In the genomic region with DNA sequence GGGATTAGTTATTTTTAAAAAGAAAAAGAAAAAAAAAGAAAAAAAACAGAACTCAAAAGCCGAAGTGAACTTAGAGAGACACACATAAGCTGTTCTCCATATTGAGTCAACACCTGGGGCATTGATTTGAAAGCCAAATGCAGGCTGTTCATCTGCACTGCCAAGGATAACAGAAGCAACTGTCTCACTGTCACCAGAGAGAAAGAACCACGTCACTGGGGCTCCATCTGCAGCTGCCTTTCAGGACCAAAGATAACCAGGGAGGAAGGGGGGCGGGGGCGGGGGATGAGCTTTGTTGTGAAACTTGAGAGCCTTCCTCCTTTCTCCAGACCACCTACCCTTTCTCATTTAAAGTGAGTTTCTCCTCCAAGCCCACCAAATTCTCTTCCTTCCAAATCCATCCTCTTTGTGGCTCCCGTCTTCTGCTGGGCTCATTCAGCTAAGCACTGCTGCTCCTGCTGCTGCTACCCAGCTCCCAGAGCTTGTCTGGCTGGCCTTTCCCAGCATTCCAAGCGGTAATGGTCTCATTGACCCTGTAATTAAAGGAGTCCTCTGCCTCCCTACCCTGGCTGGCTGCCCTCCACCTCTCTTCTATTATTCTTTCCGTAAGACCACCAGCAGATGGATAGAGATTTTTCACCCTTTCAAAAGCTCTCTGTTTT, we compare ENCODE assay signal across 8 mouse cellular contexts.
DNase-seq lines count a peak whose midpoint lies in the region; ATAC-seq and TF ChIP-seq lines count a peak whose summit lies in the region.
"Had no signal": no experiment of that assay in that cellular context is flagged by ENCODE, and none has a peak within 500 bp of the region (broad histone marks: within the 10 kb centered on the region; RNA-seq: fewer than 3 reads in every experiment).

No protein-coding gene starts in this region.

- H3K9ac ChIP-seq in hindbrain, embryonic 12.5 days, result no peak overlapping the region
- 0 out of 2 replicates have a peak overlapping the region, but pooled peaks have one; percentile 12 for H3K9ac ChIP-seq in midbrain, embryonic 11.5 days (ENCODE audit: low read length)
- H3K9ac ChIP-seq: liver, embryonic 14.5 days had no signal

- peak overlapping the region; percentile 78 for H3K27ac ChIP-seq in hindbrain, embryonic 12.5 days
- peak overlapping the region; percentile 83 for H3K27ac ChIP-seq in midbrain, embryonic 11.5 days (ENCODE audit: low read depth, low read length)
- H3K27ac ChIP-seq: liver, embryonic 14.5 days had no signal

- peak; percentile 93 for ATAC-seq in hindbrain, embryonic 12.5 days (ENCODE audit: low FRiP score)
- peak; percentile 93 for ATAC-seq in midbrain, embryonic 11.5 days (ENCODE audit: low FRiP score)

- 5% methylated on average over 7 of the region's 7 CpGs for WGBS in hindbrain, embryonic 12.5 days
- WGBS in midbrain, embryonic 11.5 days, result 1% methylated on average over 7 of the region's 7 CpGs

- peak; percentile 45 for DNase-seq in Muller cell, postnatal 12 days (ENCODE audit: inconsistent ontology term)
- peak; percentile 97 for DNase-seq in brain, embryonic 14.5 days (ENCODE audit: low read depth)
- DNase-seq in midbrain, embryonic 11.5 days (ENCODE audit: low spot score, missing footprints), result peak; percentile 96
- no peak for DNase-seq in spleen, postnatal 10 days (ENCODE audit: low spot score in 2 of 2)
- no peak for DNase-seq in adrenal gland, adult 8-10 months
- DNase-seq in lung, postnatal 10 days, result no peak

- peak overlapping the region; percentile 38 for H3K4me2 ChIP-seq in hindbrain, embryonic 12.5 days (replicated peaks)
- H3K4me2 ChIP-seq in midbrain, embryonic 11.5 days, result peak overlapping the region; percentile 19; the same call in 1 of the 2 replicates

- no peaks in the 10 kb centered on the region for H3K27me3 ChIP-seq in hindbrain, embryonic 12.5 days
- no peaks in the 10 kb centered on the region for H3K27me3 ChIP-seq in midbrain, embryonic 11.5 days (ENCODE audit: control insufficient read depth, insufficient read depth, low read length)

- no peaks in the 10 kb centered on the region for H3K9me3 ChIP-seq in hindbrain, embryonic 12.5 days (replicated peaks)
- no peaks in the 10 kb centered on the region for H3K9me3 ChIP-seq in midbrain, embryonic 11.5 days (ENCODE audit: control insufficient read depth, low read length)

- TF ChIP-seq CTCF in brain, embryonic 14.5 days (IDR thresholded peaks at IDR 0.05; ENCODE audit: borderline replicate concordance, extremely low read depth, insufficient read depth, insufficient read length), result no peak

- H3K4me3 ChIP-seq in hindbrain, embryonic 12.5 days, result no peak overlapping the region
- H3K4me3 ChIP-seq in midbrain, embryonic 11.5 days (ENCODE audit: low read depth, low read length), result no peak overlapping the region

- H3K36me3 ChIP-seq in hindbrain, embryonic 12.5 days, result no peaks in the 10 kb centered on the region
- no peaks in the 10 kb centered on the region for H3K36me3 ChIP-seq in midbrain, embryonic 11.5 days (ENCODE audit: control insufficient read depth, insufficient read depth, low read length)

- TF ChIP-seq POLR2A in brain, embryonic 14.5 days (IDR thresholded peaks at IDR 0.05; ENCODE audit: borderline replicate concordance, extremely low read depth, insufficient read depth, insufficient read length, poor library complexity, severe bottlenecking), result no peak

- H3K4me1 ChIP-seq in hindbrain, embryonic 12.5 days, result peaks cover 11% of the 10 kb centered on the region
- H3K4me1 ChIP-seq in midbrain, embryonic 11.5 days (ENCODE audit: control insufficient read depth, insufficient read depth, low read length), result peaks cover 15% of the 10 kb centered on the region; the same call in 1 of the 2 replicates

Comparison
In these comparisons a context has a peak if more than half of its experiments do, and no peak if none do; other contexts are left out.
1. DNase-seq: peak in Muller cell, postnatal 12 days (single experiment), brain, embryonic 14.5 days (single experiment) and midbrain, embryonic 11.5 days (single experiment); none in spleen, postnatal 10 days (0 of 2), adrenal gland, adult 8-10 months (single experiment) and lung, postnatal 10 days (single experiment).